Mouse (Mus musculus): ENCODE results near the gene Nr2f2. TPM values are rescaled to one million over a fixed set of nuclear protein-coding genes. Genes with fewer than 3 reads are reported as not detected.

The Nr2f2 gene
- 6.5 and 6.7 TPM in 2 replicates for polyA plus RNA-seq (2015; fragmentation: Nextera tagmentation; extraction: Ambion mirVana)

DNA sequence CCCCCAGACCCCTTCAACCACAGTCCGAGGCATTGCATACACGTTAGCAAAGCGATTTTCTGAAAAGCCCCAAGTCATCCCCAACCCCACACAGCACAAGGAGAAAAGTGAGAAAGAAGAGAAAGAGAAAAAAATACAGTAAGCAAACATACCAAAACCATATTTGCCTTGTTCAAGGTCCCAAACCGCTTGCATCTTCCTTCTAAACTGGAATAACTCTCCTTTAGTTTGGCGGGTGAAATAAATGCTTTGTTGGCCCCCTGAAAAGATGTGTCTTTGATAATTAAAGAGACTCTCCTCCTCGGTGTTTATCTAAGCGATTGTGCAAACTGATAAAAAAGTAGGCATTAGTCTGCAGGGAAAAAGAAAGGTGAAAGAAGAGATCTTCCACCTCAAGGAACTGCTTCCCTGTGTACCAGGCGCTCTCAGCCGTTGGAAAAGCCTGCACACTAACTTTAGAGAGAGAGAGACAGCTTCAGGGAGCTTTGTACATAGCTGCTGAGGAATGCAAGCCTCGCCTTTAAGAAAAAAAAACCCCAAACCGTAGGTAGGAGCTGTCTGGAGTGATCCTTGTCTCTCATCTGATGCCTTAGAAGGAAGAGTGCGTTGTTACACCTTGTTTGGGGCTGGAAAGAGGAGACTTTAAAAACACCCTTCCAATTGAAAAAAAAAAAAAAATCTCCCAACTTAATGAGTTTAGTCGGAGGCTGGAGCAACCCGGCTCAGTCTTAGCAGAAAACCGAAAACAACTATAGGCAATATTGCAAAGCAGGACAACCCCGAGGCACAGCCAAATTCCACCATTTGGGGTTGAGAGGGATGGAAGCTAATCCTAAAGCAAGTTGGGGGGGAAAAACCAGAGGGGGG, at the start of gene Nr2f2:
Gene Nr2f2, minus strand, starts transcription at position 795 of the 867 bp plus-strand sequence.
- H3K36me3 ChIP-seq (replicated peaks) = no peaks in the 10 kb centered on the region
- no peak for ATAC-seq (ENCODE audit: insufficient read depth)
- H3K9me3 ChIP-seq (replicated peaks) = no peaks in the 10 kb centered on the region
- H3K4me3 ChIP-seq (replicated peaks) = peak within 1 kb of the TSS; percentile 46
- H3K9ac ChIP-seq = no peak within 1 kb of the TSS
- peak within 1 kb of the TSS; percentile 30; the same call in 1 of the 2 replicates for H3K27ac ChIP-seq (replicated peaks)
- WGBS (ENCODE audit: insufficient replicate concordance) = 3% methylated on average over 16 of the region's 16 CpGs
- peak within 1 kb of the TSS; percentile 56 for H3K4me2 ChIP-seq
- H3K27me3 ChIP-seq = peaks cover 92% of the 10 kb centered on the region
- no peaks in the 10 kb centered on the region; the same call in 1 of the 2 replicates for H3K4me1 ChIP-seq (replicated peaks)

DNA sequence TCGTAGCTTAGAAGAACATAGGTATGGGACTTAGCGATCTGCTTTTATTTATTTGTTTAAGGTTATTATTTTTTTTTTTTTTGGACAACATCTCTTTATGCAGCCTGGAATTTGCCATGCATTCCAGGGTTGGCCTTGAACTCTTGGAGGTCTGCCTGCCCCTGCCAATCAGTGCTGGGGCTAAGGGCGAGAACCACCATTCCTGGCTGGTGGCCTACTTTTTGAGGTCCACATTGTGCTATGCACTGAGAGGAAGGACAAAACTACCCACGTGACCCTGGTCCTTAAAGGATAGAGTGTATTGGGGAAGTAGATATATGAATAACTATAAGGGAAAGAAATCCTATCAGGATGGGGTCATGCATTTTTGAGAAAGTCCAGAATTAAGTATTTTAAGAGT, 47.9 kb upstream of the Nr2f2 start:
- H3K36me3 ChIP-seq (replicated peaks) = no peaks in the 10 kb centered on the region
- no peak overlapping the region for H3K4me2 ChIP-seq
- no peak overlapping the region for H3K9ac ChIP-seq
- WGBS (ENCODE audit: insufficient replicate concordance) = 63% methylated on average over 4 of the region's 4 CpGs
- no peaks in the 10 kb centered on the region for H3K9me3 ChIP-seq (replicated peaks)
- H3K4me3 ChIP-seq (replicated peaks) = no peak overlapping the region
- H3K27me3 ChIP-seq = no peaks in the 10 kb centered on the region
- no peaks in the 10 kb centered on the region for H3K4me1 ChIP-seq (replicated peaks)
- no peak overlapping the region for H3K27ac ChIP-seq (replicated peaks)
- ATAC-seq (ENCODE audit: insufficient read depth) = no peak

DNA sequence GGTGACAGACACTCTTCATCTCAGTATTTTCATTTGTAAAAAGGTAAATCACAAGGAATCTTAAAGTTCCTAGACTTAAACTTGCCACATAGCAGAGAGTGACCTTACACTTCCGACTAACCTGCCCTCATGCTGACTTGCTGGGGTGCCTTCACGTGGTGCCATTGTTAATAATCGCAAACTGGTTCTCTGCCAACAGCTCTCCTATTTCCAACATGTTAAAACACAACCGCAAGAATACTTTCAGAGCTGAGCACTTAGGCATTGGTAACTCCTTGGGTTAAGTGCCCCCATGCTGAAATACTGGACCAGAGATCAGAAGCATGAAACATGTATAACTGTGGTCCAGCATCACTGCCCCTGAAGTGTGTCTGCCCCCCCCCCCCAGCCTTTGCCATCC, 47.1 kb upstream of the Nr2f2 start:
- no peak overlapping the region for H3K4me3 ChIP-seq (replicated peaks)
- no peaks in the 10 kb centered on the region for H3K4me1 ChIP-seq (replicated peaks)
- no peak overlapping the region for H3K27ac ChIP-seq (replicated peaks)
- H3K36me3 ChIP-seq (replicated peaks) = no peaks in the 10 kb centered on the region
- H3K4me2 ChIP-seq = no peak overlapping the region
- H3K9ac ChIP-seq = no peak overlapping the region
- H3K9me3 ChIP-seq (replicated peaks) = no peaks in the 10 kb centered on the region
- H3K27me3 ChIP-seq = no peaks in the 10 kb centered on the region
- ATAC-seq (ENCODE audit: insufficient read depth) = no peak
- WGBS (ENCODE audit: insufficient replicate concordance) = 69% methylated on average over 4 of the region's 4 CpGs

DNA sequence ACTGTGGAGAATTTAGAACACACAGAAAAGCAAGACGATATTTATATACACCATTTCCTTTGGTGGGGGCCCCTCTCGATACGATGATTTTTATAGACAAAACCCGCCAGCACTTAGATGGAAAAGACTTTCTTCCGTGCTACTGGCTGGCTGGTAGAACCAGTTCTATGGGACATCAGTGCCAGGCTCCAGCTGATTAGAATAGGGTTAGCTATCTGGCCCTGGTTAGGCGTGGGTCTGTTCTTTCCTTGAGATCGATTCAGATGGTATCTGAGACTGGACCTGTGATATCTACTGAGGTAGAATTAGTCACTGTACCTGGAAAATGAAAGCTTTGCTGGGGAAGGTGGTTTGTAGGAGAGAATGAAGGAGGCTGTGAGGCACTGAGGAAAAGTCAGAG, 46.4 kb upstream of the Nr2f2 start:
- H3K36me3 ChIP-seq (replicated peaks) = no peaks in the 10 kb centered on the region
- H3K4me1 ChIP-seq (replicated peaks) = no peaks in the 10 kb centered on the region
- H3K27me3 ChIP-seq = no peaks in the 10 kb centered on the region
- H3K4me3 ChIP-seq (replicated peaks) = no peak overlapping the region
- H3K4me2 ChIP-seq = no peak overlapping the region
- H3K27ac ChIP-seq (replicated peaks) = no peak overlapping the region
- no peak overlapping the region for H3K9ac ChIP-seq
- no peak for ATAC-seq (ENCODE audit: insufficient read depth)
- 72% methylated on average over 7 of the region's 7 CpGs for WGBS (ENCODE audit: insufficient replicate concordance)
- H3K9me3 ChIP-seq (replicated peaks) = no peaks in the 10 kb centered on the region

DNA sequence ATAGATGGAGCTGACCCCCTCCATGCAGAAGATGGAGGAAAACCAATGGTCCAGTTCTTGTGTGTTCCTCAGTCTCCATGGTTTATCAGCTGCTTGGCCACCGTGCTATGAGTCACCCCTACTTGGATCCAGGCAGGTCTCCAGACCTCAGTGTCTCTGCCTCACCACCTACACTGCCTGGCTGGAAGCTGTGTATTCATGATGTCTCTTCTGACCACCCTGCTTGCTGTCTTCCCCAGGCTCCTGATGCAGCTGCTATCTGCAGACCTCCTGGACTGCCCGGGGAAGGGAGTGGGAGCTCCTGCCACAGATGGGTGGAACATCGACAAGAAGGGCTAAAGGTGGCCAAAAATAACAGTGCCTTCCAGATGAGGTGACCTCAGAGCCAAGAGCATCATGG, 43.8 kb upstream of the Nr2f2 start:
- Histone ChIP-seq H3K36me3 (replicated peaks) (no peaks in the 10 kb centered on the region), H3K9me3 (replicated peaks) (no peaks in the 10 kb centered on the region), H3K4me1 (replicated peaks) (no peaks in the 10 kb centered on the region), H3K9ac (no peak overlapping the region), H3K4me2 (no peak overlapping the region), H3K4me3 (replicated peaks) (no peak overlapping the region), H3K27me3 (no peaks in the 10 kb centered on the region), H3K27ac (replicated peaks) (no peak overlapping the region)
- no peak for ATAC-seq (ENCODE audit: insufficient read depth)
- WGBS (ENCODE audit: insufficient replicate concordance) = 61% methylated on average over 3 of the region's 3 CpGs

DNA sequence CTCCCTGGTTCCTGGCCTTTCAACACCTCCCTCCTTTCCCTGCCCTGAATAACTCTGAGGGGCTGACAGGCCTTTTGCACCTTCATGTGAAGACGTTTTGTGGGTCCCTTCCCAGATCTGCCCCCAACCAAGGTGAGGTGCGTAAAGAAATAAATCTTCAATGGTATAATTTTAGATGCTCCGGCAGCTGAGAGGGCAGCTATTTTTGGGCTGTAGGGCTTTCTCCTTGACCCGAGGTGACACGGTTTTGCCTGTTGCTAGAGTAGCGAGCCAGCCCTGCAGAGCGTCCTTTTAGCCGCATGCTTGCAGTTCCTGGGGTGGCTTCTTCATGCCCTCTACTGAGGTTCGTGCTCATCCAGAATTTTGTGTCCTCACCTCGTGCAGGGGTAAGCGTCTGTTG, 43.4 kb upstream of the Nr2f2 start:
- no peak for ATAC-seq (ENCODE audit: insufficient read depth)
- WGBS (ENCODE audit: insufficient replicate concordance) = 55% methylated on average over 11 of the region's 11 CpGs
- H3K9me3 ChIP-seq (replicated peaks) = no peaks in the 10 kb centered on the region
- no peak overlapping the region for H3K27ac ChIP-seq (replicated peaks)
- H3K4me2 ChIP-seq = no peak overlapping the region
- no peaks in the 10 kb centered on the region for H3K36me3 ChIP-seq (replicated peaks)
- H3K9ac ChIP-seq = no peak overlapping the region
- no peaks in the 10 kb centered on the region for H3K27me3 ChIP-seq
- H3K4me1 ChIP-seq (replicated peaks) = no peaks in the 10 kb centered on the region
- H3K4me3 ChIP-seq (replicated peaks) = no peak overlapping the region

DNA sequence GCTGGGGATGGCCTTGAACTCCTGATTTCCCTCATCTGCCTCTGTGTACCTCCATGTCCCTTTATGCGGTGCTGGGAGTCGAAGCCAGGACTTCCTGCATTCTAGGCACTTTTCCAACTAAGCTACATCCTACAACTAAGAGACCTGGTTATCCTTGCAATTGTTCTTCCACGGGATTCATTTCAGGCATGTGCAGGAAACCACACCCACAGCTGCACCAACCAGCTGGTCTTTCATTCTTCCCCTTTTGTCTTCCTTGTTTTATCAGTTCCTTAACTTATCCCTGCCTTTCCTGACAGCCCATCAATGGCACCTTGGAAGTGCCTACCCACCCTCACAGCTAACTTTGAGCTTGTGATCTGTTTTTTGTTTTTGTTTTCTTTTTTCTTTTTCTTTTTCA, 42.3 kb upstream of the Nr2f2 start:
- Histone ChIP-seq H3K4me3 (replicated peaks) (no peak overlapping the region), H3K27me3 (no peaks in the 10 kb centered on the region), H3K9ac (no peak overlapping the region), H3K4me2 (no peak overlapping the region), H3K9me3 (replicated peaks) (no peaks in the 10 kb centered on the region), H3K4me1 (replicated peaks) (no peaks in the 10 kb centered on the region), H3K27ac (replicated peaks) (no peak overlapping the region), H3K36me3 (replicated peaks) (no peaks in the 10 kb centered on the region)
- 38% methylated on average over 3 of the region's 3 CpGs for WGBS (ENCODE audit: insufficient replicate concordance)
- ATAC-seq (ENCODE audit: insufficient read depth) = no peak

DNA sequence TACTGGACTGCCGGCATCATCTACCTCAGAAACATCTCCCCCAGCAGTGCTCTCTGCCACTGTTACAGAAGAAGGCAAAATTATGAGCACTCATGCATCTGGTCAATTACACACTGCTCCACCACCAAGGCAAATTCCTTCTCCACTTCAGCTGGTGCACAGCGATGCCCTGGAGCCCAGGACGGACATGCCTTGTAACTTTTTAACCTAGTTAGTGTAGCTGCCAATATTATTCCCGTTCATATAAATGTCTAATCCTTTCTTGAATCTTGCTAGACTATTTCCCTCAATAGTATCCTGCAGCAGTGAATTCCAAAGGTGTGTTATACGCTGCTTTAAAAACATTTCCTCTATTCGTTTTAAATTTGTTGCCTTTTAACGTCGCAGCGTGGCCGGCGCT, 40.6 kb upstream of the Nr2f2 start:
- Histone ChIP-seq H3K27ac (replicated peaks) (no peak overlapping the region), H3K27me3 (no peaks in the 10 kb centered on the region), H3K36me3 (replicated peaks) (no peaks in the 10 kb centered on the region), H3K4me3 (replicated peaks) (no peak overlapping the region), H3K9ac (no peak overlapping the region), H3K4me1 (replicated peaks) (no peaks in the 10 kb centered on the region), H3K9me3 (replicated peaks) (no peaks in the 10 kb centered on the region), H3K4me2 (no peak overlapping the region)
- whole genome bisulfite sequencing (ENCODE audit: insufficient replicate concordance) = 80% methylated on average over 11 of the region's 11 CpGs
- ATAC-seq (ENCODE audit: insufficient read depth) = no peak

DNA sequence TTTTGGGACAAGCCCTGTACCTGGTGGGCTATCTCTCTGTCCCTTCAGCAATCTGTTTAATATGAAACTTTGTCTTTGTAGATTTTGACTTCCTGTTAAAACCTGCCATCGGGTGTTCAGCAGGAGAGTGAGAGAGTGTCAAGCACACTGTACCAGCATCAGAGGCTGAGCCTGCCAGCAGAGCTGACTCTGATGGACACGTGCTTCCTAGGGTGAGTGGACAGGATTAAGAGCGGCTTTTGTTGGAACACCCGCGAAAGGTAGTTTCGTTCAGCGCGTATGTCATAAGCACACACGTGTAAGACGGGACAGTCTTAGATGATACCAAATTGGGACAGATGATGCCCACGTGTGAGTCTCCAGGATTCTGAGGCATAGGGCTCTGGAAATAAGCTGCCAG, 40.0 kb upstream of the Nr2f2 start:
- H3K9me3 ChIP-seq (replicated peaks) = no peaks in the 10 kb centered on the region
- no peak overlapping the region for H3K9ac ChIP-seq
- no peak for ATAC-seq (ENCODE audit: insufficient read depth)
- no peaks in the 10 kb centered on the region for H3K4me1 ChIP-seq (replicated peaks)
- WGBS (ENCODE audit: insufficient replicate concordance) = 77% methylated on average over 11 of the region's 11 CpGs
- no peak overlapping the region for H3K27ac ChIP-seq (replicated peaks)
- H3K27me3 ChIP-seq = no peaks in the 10 kb centered on the region
- H3K4me2 ChIP-seq = no peak overlapping the region
- no peaks in the 10 kb centered on the region for H3K36me3 ChIP-seq (replicated peaks)
- H3K4me3 ChIP-seq (replicated peaks) = no peak overlapping the region

DNA sequence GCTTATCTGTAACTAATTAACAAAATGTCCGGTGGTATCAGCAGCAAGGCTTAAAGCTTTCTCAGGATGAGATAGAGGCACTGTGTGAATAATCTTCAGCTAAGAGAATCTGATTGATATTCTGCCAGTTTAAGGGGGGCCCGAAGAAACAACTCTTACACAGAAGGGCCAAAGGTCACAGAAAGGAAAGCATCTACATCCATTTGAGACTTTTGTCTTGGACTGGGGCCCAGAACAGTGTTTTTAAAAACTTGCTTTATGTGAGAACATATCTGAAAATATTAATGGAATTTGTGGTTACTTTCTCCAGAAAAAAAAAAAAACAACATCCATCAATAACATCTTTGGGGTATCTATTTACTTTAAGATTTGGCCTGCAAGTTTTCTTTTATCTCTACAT, 38.9 kb upstream of the Nr2f2 start:
- Histone ChIP-seq H3K4me3 (replicated peaks) (no peak overlapping the region), H3K4me1 (replicated peaks) (no peaks in the 10 kb centered on the region), H3K9me3 (replicated peaks) (no peaks in the 10 kb centered on the region), H3K27ac (replicated peaks) (no peak overlapping the region), H3K9ac (no peak overlapping the region), H3K4me2 (no peak overlapping the region), H3K27me3 (no peaks in the 10 kb centered on the region), H3K36me3 (replicated peaks) (no peaks in the 10 kb centered on the region)
- ATAC-seq (ENCODE audit: insufficient read depth) = no peak
- WGBS (ENCODE audit: insufficient replicate concordance) = 61% methylated on average over 2 of the region's 2 CpGs

DNA sequence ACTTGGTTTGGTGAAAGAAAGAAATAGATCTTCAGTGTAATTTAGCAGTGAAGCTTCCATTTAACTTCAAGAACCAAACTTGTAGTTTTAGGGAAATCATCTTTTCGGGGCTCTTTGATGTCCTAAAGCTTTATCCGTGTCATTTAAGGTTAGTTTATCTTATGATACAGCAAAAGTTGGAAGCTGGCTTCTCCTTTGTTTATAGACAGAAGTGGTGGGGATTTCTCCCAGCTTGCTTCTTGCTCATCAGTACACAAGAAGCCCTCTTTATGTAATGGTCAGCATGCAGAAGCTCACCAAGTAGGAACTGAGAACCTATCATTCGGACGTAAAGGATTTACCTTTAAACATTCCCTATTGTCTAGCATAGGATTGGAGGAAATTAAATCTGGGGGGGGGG, 16.3 kb upstream of the Nr2f2 start:
- no peaks in the 10 kb centered on the region for H3K9me3 ChIP-seq (replicated peaks)
- 69% methylated on average over 4 of the region's 4 CpGs for WGBS (ENCODE audit: insufficient replicate concordance)
- H3K4me3 ChIP-seq (replicated peaks) = no peak overlapping the region
- no peak overlapping the region for H3K4me2 ChIP-seq
- no peak overlapping the region for H3K9ac ChIP-seq
- no peaks in the 10 kb centered on the region for H3K36me3 ChIP-seq (replicated peaks)
- no peak for ATAC-seq (ENCODE audit: insufficient read depth)
- no peaks in the 10 kb centered on the region for H3K27me3 ChIP-seq
- H3K4me1 ChIP-seq (replicated peaks) = no peaks in the 10 kb centered on the region
- H3K27ac ChIP-seq (replicated peaks) = no peak overlapping the region
